Mouse (Mus musculus) 416B (cell line): ENCODE measurements around the gene 4933424G06Rik.

ENCODE experiments used
- DNase-seq: peaks from one replicate; pipeline ENCODE4 v3.0.0; 2011; ENCODE audit warnings: low read depth

Gene 4933424G06Rik

DNA sequence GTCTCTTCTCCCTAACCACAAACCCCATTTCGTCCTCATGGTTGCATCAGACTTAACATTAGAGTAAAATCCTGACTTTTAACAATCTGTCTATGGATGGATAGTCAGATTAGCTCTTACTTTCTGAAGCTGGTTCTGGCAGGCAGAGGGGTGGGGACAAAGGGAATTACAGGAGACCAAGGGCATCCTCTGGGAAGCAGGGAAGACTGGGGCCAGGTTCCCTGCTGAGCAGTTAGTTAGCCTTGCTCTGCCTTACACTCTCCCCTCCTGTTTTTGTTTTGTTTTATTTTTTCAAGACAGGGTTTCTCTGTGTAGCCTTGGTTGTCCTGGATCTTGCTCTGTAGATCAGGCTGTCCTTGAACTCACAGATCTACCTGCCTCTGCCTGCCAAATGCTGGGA lies 60.0 kb downstream of the 4933424G06Rik start:
- no peak for DNase-seq

DNA sequence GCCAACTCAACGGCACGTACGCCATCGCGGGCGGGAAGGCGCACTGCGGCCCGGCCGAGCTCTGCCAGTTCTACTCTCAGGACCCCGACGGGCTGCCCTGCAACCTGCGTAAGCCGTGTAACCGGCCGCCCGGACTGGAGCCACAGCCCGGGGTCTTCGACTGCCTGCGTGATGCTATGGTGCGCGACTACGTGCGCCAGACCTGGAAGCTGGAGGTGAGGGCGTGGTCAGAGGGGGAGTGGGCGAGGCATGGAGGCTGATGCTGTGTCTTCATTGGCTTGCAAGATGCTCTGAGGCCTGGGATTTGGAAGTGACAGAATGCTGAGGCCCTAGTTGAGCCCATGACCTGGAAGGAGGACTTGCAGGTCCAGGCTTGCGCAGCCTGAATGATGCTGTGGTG lies 61.0 kb downstream of the 4933424G06Rik start:
- DNase-seq = no peak

- no peak for DNase-seq
Observed at GRCm38 (mm10) chr1:36772198-36772934, 62.4 kb downstream of the 4933424G06Rik start.

GRCm38 (mm10) chr1:36780793-36781192 lies 70.8 kb downstream of the 4933424G06Rik start:
- DNase-seq = no peak

GRCm38 (mm10) chr1:36782476-36782875 lies 72.5 kb downstream of the 4933424G06Rik start:
- no peak for DNase-seq

DNA sequence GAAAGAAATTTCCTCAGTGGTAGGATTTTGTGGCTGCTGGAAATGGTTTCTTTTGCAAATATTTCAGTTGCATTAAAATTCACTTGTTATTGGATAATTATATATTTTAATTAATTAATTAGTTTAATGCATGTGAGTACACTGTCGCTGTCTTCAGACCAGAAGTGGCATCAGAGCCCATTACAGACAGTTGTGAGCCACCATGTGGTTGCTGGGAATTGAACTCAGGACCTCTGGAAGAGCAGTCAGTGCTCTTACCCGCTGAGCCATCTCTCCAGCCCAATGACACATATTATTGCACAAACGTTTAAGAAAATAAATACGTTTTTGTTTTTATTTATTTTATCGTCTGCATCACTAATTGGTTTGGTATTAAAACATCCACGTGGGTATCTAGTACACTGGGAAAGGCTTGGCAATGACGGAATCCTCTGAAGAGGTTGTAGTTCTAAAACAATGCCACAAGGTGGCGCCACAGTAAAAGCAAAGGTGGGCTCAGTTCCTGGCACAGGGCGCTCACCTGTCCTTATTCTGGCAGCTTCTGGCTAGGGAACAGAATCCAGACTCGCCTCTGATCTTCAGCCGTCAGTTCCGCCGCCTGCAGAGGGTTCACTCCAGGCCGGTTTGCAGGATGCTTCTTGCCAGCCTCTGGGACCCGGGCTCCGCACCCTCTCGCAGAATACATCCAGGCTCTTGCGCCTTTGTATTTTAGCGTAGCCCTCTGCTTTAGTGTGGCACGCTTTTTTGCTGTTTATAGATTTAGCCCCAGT lies 74.6 kb downstream of the 4933424G06Rik start:
- peak; percentile 59 for DNase-seq

GRCm38 (mm10) chr1:36785238-36785641 lies 75.3 kb downstream of the 4933424G06Rik start:
- no peak for DNase-seq

GRCm38 (mm10) chr1:36786377-36786776 lies 76.4 kb downstream of the 4933424G06Rik start:
- DNase-seq = peak; percentile 24

DNA sequence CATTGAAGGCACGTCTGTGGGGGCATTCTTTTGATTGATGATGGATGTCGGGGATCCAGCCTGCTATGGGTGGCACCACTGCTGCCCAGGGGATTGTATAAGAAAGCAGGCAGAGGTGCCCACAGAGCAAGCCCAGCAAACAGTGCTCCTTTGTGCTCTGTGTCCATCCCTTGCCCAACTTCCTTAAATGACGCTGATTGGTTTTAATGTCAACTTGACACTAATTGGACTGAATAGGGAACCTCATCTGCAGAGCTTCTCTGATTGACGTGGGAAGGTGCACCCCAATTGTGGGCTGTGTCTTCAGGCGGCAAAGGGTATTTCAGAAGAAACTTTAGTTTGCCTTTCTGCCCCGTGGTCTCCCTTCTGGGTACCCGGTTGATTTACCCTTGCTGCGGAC lies 79.5 kb downstream of the 4933424G06Rik start:
- DNase-seq = no peak

- DNase-seq = no peak
Observed at GRCm38 (mm10) chr1:36796711-36797110, 86.8 kb downstream of the 4933424G06Rik start.

DNA sequence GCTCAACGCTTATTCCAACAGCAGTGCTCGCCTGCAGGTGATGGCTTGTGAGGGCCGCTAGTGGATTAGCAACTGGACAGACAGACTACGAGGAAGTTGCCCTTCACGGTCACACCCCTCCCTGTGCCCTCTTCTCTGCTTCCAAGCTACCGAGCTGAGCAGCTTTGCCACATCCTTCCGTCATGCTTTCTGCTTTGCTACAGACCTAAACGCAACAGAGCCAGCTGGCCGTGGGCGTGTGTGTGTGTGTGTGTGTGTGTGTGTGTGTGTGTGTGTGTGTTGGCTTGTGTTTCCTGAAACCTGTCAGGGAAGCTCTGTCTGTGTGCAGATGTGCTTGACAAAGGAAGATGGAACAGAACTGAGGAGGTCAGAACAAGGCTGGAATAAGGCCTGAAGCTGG lies 87.5 kb downstream of the 4933424G06Rik start:
- DNase-seq = peak; percentile 55

GRCm38 (mm10) chr1:36800379-36801011 lies 90.5 kb downstream of the 4933424G06Rik start:
- DNase-seq = no peak

GRCm38 (mm10) chr1:36804259-36804658 lies 94.3 kb downstream of the 4933424G06Rik start:
- DNase-seq = no peak

DNA sequence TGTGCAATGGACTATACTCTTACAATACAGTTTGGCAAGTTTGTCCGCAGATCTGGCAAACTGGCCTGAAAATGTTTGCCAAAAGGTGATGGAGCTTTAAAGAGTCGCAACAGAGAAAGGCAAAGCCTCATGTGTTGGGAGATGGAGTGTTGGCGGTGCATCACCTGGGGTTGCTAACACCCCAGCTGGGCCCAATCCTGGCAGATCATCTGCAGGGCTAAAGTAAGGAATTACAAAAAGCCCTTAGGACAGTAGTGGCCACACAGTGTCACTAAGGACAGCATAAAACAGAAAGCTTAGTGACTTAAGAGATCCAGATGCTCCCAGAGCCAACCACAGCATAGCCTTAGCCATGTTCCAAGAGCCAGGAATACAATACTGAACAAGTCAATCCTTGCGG lies 94.9 kb downstream of the 4933424G06Rik start:
- no peak for DNase-seq

DNA sequence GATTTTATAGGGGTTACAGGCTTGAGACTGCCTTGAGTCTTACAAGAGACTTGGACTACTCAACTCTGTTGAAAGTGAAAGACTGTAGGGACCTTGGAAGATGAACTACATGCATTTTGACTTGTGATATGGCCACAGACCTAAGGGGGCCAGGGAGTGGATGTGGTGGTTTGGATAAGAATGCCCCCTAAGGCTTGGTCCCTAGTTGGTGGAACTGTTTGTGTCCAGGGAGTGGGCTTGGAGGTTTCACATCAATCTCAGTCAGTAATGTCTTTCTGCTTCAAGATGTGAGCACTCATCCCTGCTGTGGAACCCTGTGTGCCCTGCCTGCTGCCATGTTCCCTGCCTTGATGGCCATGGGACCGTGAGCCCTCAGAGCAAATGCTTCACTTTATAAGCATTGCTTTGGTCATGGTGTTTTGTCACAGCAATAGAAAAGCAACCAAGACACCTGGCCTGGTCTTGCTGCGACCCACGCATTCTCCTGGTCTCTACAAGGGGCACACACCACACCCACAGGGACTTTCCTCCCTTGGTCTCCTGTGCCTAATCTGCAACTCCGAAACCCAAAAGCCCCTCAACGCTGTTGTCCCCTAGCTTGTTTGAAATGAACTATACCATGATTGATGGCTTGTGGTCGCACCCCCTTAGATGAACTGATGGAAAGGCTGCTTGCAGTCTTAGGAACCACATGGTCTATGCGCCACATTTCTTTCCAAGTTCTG lies 96.4 kb downstream of the 4933424G06Rik start:
- no peak for DNase-seq

DNA sequence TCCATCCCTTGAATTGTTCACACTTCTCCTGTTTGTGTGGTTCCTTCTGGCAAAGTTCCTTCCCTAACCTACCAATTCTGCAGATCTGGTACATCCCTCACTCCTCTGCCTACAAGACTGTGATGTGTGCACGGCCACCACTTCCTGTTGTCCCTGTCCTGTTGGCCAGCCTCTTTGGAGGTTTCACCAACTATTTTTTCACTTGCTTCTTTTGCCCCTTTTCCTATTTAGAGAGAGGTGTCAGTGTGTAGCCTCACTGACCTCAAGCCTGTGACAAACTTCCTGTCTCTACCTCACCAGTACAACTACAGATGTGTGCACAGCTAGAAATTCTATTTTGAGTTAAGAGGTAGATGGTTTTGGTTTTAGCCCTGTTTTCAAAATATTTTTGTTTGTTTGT lies 97.1 kb downstream of the 4933424G06Rik start:
- peak; percentile 52 for DNase-seq
